Mouse (Mus musculus): ENCODE results near the gene Zswim1. TPM values are rescaled to one million over a fixed set of nuclear protein-coding genes. Genes with fewer than 3 reads are reported as not detected.
"Not testable (repeated sequence)": the region's sequence is repeated elsewhere in the genome, so short reads cannot be mapped to it uniquely, and the experiment has no call there.

Zswim1 gene
- total RNA-seq, 2 experiments from 2014 or later: 3.0 to 4.6 TPM

DNA sequence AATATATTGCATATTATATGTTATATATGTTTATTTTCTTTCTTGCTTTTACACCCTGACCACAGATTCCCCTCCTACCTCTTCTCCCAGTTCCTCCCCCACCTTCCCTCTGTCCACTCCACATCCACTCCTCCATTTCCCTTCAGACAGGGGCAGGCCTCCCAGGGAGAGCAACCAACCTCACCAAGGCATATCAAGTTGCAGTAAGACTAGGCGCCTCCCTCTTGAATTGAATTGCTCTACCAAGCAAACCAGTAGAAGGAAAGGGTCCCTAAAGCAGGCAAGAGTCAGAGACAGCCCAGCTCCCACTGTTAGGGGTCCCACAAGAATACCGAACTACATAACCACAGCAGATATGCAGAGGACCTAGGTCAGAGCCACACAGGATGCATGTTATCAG is 36.7 kb downstream of the Zswim1 start:
- intact Hi-C loops (cut with DNase I): no loop called here
- no peak for DNase-seq

DNA sequence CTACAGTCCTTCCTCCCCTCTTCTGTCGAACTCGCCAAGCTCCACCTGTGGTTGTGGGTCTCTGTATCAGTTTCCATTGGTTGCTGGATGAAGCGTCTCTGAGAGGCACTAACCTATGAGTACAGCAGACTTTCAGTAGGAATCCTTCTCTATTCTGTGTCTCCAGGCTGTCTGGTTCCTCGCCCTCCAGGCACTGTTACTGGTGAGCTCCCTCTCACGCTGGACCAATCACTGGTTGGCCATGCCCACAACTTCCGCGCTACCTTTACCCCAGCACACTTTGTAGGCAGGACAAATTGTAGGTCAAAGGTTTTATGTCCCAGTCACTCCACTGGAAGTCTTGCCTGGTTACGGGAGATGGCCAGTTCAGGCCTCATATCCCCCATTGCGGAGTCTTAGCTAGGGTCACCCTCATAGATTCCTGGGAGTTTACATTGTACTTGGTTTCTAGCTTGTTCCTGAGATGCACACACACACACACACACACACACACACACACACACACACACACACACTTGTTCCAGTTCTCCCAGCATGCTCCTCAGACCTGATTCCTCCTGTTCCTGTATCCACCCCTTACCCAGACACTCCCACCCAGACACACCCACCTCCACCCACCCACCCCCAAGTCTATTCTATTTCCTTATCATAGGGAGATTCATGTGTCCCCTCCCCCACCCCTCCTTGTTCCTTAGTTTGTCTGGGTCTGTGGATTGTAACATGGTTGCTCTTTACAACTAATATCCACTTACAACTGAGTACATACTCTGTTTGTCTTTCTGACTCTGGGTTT is 37.4 kb downstream of the Zswim1 start:
- no peak for DNase-seq
- intact Hi-C loops (cut with DNase I): loop anchor here (2.0 kb wide), 1 partner anchor 23 kb away; no protein-coding TSS in a partner anchor

DNA sequence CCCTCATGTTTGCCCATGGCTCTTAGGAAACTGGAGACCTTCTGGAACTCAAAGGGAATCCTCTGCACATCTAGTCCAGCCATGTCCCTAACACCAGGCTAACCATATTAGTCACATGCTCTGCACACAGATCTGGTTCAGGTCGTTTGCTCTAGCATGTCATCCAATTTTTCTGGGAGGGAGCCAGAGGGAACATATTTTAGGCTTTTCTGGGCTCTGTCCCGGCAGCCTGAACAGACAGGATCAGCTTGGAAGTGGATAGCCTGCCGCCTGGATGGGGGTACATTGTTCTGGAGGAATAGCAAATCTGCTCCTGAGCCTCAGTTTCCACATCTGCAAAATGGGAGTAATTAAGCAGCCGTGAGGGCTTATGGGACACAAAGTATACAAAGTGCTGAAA is 38.6 kb downstream of the Zswim1 start:
- intact Hi-C loops (cut with DNase I): loop anchor here (2.0 kb wide), 1 partner anchor 24 kb away; no protein-coding TSS in a partner anchor
- DNase-seq: no peak

DNA sequence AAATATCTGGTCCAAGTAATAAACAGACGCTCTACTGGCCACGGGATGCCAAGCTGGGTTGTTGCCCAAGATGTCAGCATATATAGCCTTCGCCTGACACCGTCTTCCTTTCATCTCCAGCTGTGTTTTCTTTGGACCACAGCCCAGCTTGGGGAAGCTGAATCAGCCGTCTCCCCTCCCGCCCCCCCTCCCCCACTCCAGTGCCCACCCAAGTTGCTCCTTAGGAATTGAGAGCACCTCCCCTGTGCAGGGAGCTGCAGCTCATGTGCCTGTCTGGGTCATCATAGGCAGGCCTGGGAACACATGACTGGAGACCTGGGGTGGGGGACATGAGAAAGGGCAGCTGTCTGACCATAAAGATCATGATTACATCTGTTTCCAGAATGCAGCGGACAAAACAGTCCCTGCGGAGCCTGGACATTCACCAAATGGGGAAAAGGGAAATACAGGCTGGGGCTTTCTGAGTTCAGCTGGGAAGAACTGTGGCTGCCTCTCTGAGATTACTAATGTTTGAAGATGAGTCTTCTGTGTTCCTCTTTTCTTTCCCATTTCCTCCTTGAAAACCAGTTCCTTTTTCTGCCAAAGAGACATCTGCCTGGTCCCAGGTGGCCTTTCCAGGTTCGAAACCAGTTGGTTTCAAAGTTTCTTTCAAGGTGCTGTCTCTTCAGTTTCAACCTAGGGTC is 39.8 kb downstream of the Zswim1 start:
- intact Hi-C loops (cut with DNase I): no loop called here
- peak in 1 of 2 experiments; percentile 39 for DNase-seq

DNA sequence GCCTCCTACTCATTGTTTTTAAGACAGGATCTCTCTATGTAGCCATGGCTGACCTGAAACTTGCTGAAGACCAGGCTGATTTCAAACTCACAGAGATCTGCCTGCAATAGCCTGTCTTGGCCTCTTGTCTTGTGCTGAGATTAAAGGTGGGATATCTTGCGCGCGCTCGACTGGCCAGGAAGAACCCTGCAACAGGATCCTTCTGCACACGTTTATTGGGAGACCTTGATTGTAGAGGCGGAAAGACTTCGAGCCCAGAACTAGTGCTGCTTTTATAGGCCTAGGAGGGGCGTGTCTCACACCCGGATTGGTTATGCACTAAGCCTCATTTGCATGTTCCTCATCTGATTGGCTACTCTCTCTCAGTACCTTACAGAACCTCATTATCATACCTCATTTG is 40.9 kb downstream of the Zswim1 start:
- DNase-seq; intact Hi-C loops (cut with DNase I): not testable (repeated sequence)

DNA sequence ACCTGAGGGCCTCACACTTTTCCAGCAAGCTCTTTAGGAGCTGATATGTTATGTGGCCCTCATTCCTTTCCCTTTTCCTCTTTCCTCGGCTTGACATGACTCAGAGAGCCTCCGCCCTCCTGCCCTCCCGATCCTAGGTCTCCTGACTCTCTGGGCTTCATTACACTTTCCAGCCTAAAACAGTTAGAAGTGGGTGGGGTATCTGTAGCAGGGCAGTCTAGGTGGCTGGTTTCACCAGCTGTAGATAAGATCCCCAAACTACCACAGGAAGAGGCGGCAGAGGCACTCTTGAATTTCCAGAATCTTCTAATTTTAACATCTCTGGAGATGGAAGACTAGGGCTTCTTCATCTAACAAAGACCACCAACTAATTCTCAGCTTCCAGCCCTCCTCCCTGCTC is 42.1 kb downstream of the Zswim1 start:
- intact Hi-C loops (cut with DNase I): no loop called here
- no peak for DNase-seq

DNA sequence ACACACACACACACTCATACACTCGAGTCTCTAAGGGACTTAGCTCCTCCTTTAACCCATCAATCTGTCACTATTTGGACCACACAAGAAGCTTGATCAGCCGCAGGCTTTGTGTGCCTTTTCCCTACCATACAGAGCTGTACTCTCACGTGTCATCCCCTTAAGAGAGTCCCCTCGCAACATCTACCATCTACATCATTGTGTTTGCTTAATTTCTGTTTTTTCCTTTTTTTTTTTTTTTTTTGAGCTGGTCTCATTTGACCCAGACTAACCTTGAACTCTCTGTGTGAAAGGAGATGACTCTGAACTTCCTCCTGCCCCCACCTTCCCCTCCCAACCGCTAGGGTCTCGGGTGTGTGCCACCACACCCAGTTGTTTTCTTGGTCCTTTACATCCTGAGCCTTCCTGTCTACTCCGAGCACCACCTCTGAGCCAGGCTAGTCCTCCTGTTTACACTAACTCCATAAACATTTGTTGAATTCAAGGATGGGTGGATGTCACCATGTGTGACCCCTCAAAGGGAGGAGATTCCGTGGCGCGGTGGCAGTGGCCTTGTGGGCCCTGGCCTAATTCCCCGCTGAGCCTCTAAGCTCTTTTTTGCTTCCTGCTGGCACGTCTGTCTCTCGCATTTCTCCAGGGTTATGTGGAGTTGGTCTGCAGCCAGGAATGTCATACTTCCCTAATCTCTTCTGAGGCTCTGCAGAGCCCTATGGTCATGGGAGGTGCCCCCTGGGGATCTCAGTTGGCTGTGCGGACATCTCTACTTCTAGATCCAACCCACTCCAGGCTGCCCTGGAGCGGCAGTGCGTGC is 44.5 kb downstream of the Zswim1 start:
- intact Hi-C loops (cut with DNase I): no loop called here
- peak in 1 of 2 experiments; percentile 41 for DNase-seq

DNA sequence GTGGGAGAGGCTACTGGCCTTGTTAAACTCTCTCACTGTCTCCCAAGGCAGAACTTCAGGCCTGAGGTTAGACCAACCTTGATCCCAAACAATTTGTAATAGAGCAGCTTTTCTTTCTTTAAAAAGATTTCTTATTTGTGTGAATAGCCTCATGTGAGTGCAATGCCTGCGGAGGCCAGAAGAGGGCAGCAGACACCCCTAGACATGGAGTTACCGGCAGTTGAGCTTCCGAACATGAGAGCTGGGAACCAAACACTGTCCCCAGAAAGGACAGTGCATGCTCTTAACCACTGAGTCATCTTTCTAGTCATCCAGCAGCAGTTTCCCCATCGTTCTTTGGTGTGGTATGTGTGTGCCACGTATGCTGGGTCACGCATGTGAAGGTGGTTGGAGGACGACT is 45.1 kb downstream of the Zswim1 start:
- DNase-seq: no peak

DNA sequence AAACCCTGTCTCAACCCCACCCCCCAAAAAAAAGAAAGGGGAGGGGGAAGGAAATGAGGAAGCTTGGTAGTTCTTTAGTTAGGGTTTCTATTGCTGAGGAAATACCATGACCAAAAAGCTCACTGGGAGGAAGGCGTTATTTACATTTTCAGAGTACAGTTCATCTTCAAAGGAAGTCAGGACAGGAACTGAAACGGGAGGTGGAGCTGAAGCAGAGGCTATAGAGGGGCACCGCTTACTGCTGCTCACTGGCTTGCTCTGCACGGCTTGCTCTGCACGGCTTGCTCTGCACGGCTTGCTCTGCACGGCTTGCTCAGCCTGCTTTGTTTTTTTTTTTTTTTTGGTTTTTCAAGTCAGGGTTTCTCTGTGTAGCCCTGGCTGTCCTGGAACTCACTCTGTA is 46.0 kb downstream of the Zswim1 start:
- no peak for DNase-seq
- intact Hi-C loops (cut with DNase I): no loop called here

More for the DNA sequence above, 45.1 kb downstream of the Zswim1 start:
- intact Hi-C loops (cut with DNase I): no loop called here

DNA sequence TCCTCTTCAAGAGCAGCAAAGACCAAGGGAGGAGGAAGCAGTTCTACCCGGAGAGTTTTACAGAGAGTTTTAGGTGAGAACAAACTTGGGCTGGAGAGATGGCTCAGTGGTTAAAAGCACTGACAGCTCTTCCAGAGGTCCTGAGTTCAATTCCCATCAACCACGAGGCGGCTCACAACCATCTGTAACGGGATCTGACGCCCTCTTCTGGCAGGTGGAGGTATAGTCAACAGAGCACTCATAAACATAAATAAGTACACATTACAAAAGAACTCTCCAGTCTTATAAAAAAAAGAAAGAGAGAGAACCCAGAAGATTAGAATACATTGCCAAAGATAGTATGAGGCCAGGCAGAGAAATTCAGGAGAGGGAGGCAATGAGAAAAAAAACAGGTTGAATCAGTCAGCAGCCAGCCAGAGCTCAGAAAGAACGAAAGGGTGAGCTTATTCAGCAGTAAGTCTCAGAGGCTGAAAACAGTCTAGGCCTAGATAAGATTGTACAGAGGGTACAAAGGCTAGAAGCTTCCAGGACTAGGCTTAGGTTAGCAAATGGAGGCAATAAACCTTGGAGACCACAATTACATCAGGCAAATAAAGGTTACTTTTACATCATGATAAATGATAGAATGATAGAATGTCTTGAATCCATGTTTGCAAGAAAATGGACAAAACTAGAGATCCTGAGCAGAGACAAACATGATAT is 49.3 kb downstream of the Zswim1 start:
- intact Hi-C loops (cut with DNase I): no loop called here

DNA sequence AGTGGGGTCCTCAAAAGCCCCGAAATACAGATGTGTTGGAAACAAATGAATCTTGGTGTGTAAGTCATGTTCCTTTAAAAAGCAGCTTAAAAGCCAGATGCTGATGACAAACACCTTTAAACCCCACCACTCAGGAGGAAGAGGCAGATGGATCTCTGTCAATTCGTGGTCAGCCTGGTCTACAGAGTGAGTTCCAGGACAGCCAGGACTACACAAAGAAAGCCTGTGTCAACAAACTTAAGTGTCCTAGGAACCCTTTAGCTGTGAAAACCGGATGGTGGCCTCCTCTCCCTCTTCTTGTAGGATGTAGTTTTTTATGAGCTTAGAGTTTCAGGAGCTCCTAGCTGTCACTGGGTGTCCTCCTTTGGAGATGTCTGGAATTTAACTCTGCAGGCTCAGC is 51.1 kb downstream of the Zswim1 start:
- intact Hi-C loops (cut with DNase I): no loop called here
- DNase-seq: no peak

More for the DNA sequence above, 49.3 kb downstream of the Zswim1 start:
- no peak for DNase-seq

DNA sequence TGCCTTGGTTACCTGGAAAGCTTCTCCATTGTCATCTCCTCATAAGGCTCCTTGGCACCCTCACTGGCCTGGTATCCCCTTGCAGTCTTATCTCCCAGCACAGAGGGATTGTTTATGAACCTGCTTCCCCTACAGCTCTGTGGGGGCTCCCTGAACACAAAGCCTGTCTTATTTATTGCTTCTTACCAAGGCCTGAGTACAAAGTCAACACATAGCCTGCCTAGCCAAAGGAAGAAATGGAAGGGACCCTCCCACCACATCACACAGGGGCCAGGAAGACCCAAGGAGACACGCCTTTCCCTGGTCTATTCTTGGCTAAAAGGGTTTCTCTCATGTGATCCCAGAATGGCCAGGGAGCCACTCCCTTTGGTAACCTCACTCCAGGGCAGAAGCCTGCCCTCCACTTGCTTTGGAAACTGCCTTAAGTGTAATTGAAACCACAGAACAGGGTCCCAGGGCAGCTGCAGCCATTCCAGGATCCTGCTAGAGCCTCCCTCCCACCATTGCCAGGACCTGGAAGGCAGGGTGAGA is 51.8 kb downstream of the Zswim1 start:
- intact Hi-C loops (cut with DNase I): no loop called here
- no peak for DNase-seq

DNA sequence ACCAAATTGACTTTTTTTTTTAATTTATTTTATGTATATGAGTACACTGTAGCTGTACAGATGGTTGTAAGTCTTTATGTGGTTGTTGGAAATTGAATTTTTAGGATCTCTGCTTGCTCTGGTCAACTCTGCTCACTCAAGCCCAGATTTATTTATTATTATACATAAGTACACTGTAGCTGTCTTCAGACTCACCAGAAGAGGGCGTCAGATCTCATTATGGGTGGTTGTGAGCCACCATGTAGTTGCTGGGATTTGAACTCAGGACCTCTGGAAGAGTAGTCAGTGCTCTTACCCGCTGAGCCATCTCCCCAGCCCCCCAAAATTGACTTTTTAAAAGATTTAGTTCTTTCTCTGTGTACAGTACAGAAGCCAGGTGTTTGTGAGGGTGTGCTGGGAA is 53.2 kb downstream of the Zswim1 start:
- intact Hi-C loops (cut with DNase I); DNase-seq: not testable (repeated sequence)

Other genes starting within 250 kb of the Zswim1 start
- not detected for gene Spint3, start 249.2 kb upstream of the Zswim1 start, total RNA-seq (2021)
- not detected for gene Wfdc6a, start 237.2 kb upstream of the Zswim1 start, total RNA-seq (2021)
- not detected for gene Eppin, start 229.1 kb upstream of the Zswim1 start, total RNA-seq (2021)
- gene Wfdc6b, start 209.2 kb upstream of the Zswim1 start, total RNA-seq (2021): not detected
- not detected for gene Wfdc8, start 209.1 kb upstream of the Zswim1 start, total RNA-seq (2021)
- gene Wfdc16, start 183.9 kb upstream of the Zswim1 start, total RNA-seq (2021): not detected
- gene Wfdc10, start 166.6 kb upstream of the Zswim1 start, total RNA-seq (2021): not detected
- not detected for gene Wfdc9, start 166.1 kb upstream of the Zswim1 start, total RNA-seq (2021)
- gene Wfdc11, start 148.6 kb upstream of the Zswim1 start, total RNA-seq (2021): not detected
- gene Wfdc13, start 137.6 kb upstream of the Zswim1 start, total RNA-seq (2021): not detected
- not detected for gene Spint4, start 124.2 kb upstream of the Zswim1 start, total RNA-seq (2021)
- gene Spint5, start 107.4 kb upstream of the Zswim1 start, total RNA-seq (2021): not detected
- not detected for gene Wfdc3, start 76.8 kb upstream of the Zswim1 start, total RNA-seq (2021)
- 10 to 100 TPM; 15.8 to 18.1 TPM for gene Dnttip1, start 76.7 kb upstream of the Zswim1 start, total RNA-seq (2021)
- gene Ube2c, start 52.8 kb upstream of the Zswim1 start, total RNA-seq (2021): 1 to 10 TPM; 1.0 to 1.4 TPM
- gene Tnnc2, start 42.7 kb upstream of the Zswim1 start, total RNA-seq (2021): over 10,000 TPM; 16,945 to 17,744 TPM
- 10 to 100 TPM; 18.1 to 20.8 TPM for gene Snx21, start 36.9 kb upstream of the Zswim1 start, total RNA-seq (2021)
- gene Acot8, start 17.8 kb upstream of the Zswim1 start, total RNA-seq (2021): 1 to 10 TPM; 6.9 to 8.6 TPM
- gene Zswim3, start 17.6 kb upstream of the Zswim1 start, total RNA-seq (2021): 1 to 10 TPM; 1.2 TPM
- under 1 TPM in 1 of 2 experiments, not detected in 1; 0.36 TPM for gene Spata25, start 5.9 kb downstream of the Zswim1 start, total RNA-seq (2021)
- 10 to 100 TPM; 45.6 to 49.4 TPM for gene Ctsa, start 10.2 kb downstream of the Zswim1 start, total RNA-seq (2021)
- gene Neurl2, start 10.8 kb downstream of the Zswim1 start, total RNA-seq (2021): 10 to 100 TPM; 35.8 to 36.3 TPM
- gene Pltp, start 35.0 kb downstream of the Zswim1 start, total RNA-seq (2021): 10 to 100 TPM; 15.3 to 15.7 TPM
- gene Pcif1, start 56.6 kb downstream of the Zswim1 start, total RNA-seq (2021): 10 to 100 TPM; 23.8 to 26.9 TPM
- gene Zfp335, start 89.1 kb downstream of the Zswim1 start, total RNA-seq (2021): 1 to 10 TPM; 8.8 to 9.3 TPM
- under 1 TPM; 0.38 to 0.62 TPM for gene Mmp9, start 118.1 kb downstream of the Zswim1 start, total RNA-seq (2021)
- gene Slc12a5, start 138.1 kb downstream of the Zswim1 start, total RNA-seq (2021): under 1 TPM; 0.25 to 0.36 TPM
- 10 to 100 TPM; 10.3 to 11.7 TPM for gene Ncoa5, start 212.2 kb downstream of the Zswim1 start, total RNA-seq (2021)
- gene Cd40, start 232.9 kb downstream of the Zswim1 start, total RNA-seq (2021): under 1 TPM; 0.48 to 0.76 TPM